Comparison of ENCODE assay signal across 22 mouse cellular contexts in the genomic region with DNA sequence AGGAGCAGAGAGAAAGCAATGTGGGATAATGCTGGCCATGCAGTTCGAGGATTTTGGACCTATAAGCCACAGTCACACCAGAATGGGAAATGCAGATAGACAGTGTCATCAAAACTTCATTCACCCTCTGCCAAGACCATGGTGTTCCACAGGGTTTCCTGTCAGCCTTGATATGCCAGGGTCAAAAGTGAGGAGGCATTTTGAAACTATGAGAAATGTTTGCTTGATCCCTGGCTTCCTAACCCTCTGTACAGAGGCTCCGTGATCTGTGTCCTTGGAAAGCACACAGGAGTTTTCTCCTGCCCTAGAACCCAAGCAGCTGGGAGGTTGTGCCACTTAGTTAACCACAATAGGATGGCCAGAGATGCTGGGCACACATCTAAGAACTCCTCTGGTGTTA. TPM values are rescaled to one million over a fixed set of nuclear protein-coding genes. Genes with fewer than 3 reads are reported as not detected.
DNase-seq lines count a peak whose midpoint lies in the region; ATAC-seq and TF ChIP-seq lines count a peak whose summit lies in the region.
"Had no signal": no experiment of that assay in that cellular context is flagged by ENCODE, and none has a peak within 500 bp of the region (broad histone marks: within the 10 kb centered on the region; RNA-seq: fewer than 3 reads in every experiment).

No protein-coding gene starts in this region.

- TF ChIP-seq EP300 in liver, postnatal 0 days (IDR thresholded peaks at IDR 0.05; ENCODE audit: low read depth), result peak; percentile 67

- H3K27ac ChIP-seq in liver, postnatal 0 days (ENCODE audit: low read depth), result no peak overlapping the region
- H3K27ac ChIP-seq in liver, embryonic 11.5 days (ENCODE audit: low read depth, low read length), result no peak overlapping the region
- peak overlapping the region; percentile 65; the same call in 1 of the 2 replicates for H3K27ac ChIP-seq in midbrain, embryonic 14.5 days (replicated peaks; ENCODE audit: low read depth, low read length)
- H3K27ac ChIP-seq in midbrain, embryonic 11.5 days (ENCODE audit: low read depth, low read length), result no peak overlapping the region
- H3K27ac ChIP-seq: embryonic facial prominence, embryonic 10.5 days; heart, adult 2 months; heart, embryonic 15.5 days; hindbrain, embryonic 15.5 days had no signal

- no peak overlapping the region for H3K4me3 ChIP-seq in liver, postnatal 0 days (ENCODE audit: low read depth, low read length)
- H3K4me3 ChIP-seq in liver, embryonic 11.5 days (ENCODE audit: low read depth, low read length), result no peak overlapping the region
- H3K4me3 ChIP-seq in midbrain, embryonic 14.5 days (replicated peaks; ENCODE audit: low read depth, low read length), result no peak overlapping the region
- no peak overlapping the region for H3K4me3 ChIP-seq in midbrain, embryonic 11.5 days (ENCODE audit: low read depth, low read length)
- H3K4me3 ChIP-seq: embryonic facial prominence, embryonic 10.5 days; forebrain, embryonic 13.5 days; heart, adult 2 months; heart, embryonic 15.5 days; hindbrain, embryonic 15.5 days had no signal

- peak; percentile 67 for DNase-seq in adrenal gland, adult 2 months
- no peak for DNase-seq in adrenal gland, postnatal 4 days (ENCODE audit: low spot score in 2 of 2)
- DNase-seq in liver, postnatal 0 days, result no peak
- no peak for DNase-seq in liver, embryonic 11.5 days (ENCODE audit: low spot score)
- no peak for DNase-seq in midbrain, embryonic 14.5 days
- DNase-seq in midbrain, embryonic 11.5 days (ENCODE audit: low spot score, missing footprints), result no peak
- peak; percentile 64 to 68 for DNase-seq in adrenal gland, postnatal 36 days
- DNase-seq in layer of hippocampus, adult 11-12 months (ENCODE audit: low spot score), result no peak
- DNase-seq: cerebellum, adult 18-20 months; cerebellum, adult 9-11 months; cerebellum, postnatal 36 days; forebrain, postnatal 0 days; gastrocnemius, postnatal 14 days; heart, adult 2 months; heart, postnatal 14 days had no signal

- H3K4me1 ChIP-seq in liver, postnatal 0 days (ENCODE audit: insufficient read depth), result peaks cover 6% of the 10 kb centered on the region
- no peaks in the 10 kb centered on the region for H3K4me1 ChIP-seq in liver, embryonic 11.5 days (replicated peaks; ENCODE audit: control insufficient read depth, insufficient read depth, low read length)
- H3K4me1 ChIP-seq in midbrain, embryonic 14.5 days (ENCODE audit: control insufficient read depth, insufficient read depth, low read length), result peaks cover 18% of the 10 kb centered on the region
- H3K4me1 ChIP-seq in midbrain, embryonic 11.5 days (ENCODE audit: control insufficient read depth, insufficient read depth, low read length), result peaks cover 8% of the 10 kb centered on the region; the same call in 1 of the 2 replicates

- H3K4me2 ChIP-seq in liver, postnatal 0 days (ENCODE audit: low read depth, low read length), result no peak overlapping the region
- H3K4me2 ChIP-seq in liver, embryonic 11.5 days, result no peak overlapping the region
- no peak overlapping the region for H3K4me2 ChIP-seq in midbrain, embryonic 14.5 days (ENCODE audit: low read length)
- no peak overlapping the region for H3K4me2 ChIP-seq in midbrain, embryonic 11.5 days
- H3K4me2 ChIP-seq: forebrain, embryonic 13.5 days; heart, embryonic 11.5 days; heart, embryonic 15.5 days; hindbrain, embryonic 15.5 days had no signal

- no peak for TF ChIP-seq CTCF in liver, postnatal 0 days (IDR thresholded peaks at IDR 0.05; ENCODE audit: low read depth)

- no peaks in the 10 kb centered on the region for H3K9me3 ChIP-seq in liver, postnatal 0 days (ENCODE audit: low read length)
- no peaks in the 10 kb centered on the region for H3K9me3 ChIP-seq in liver, embryonic 11.5 days (ENCODE audit: control insufficient read depth, low read length)
- H3K9me3 ChIP-seq in midbrain, embryonic 14.5 days (ENCODE audit: control insufficient read depth, low read length), result no peaks in the 10 kb centered on the region
- H3K9me3 ChIP-seq in midbrain, embryonic 11.5 days (ENCODE audit: control insufficient read depth, low read length), result no peaks in the 10 kb centered on the region
- H3K9me3 ChIP-seq: embryonic facial prominence, embryonic 10.5 days; forebrain, embryonic 13.5 days; heart, embryonic 15.5 days; hindbrain, embryonic 15.5 days had no signal

- ATAC-seq in liver, postnatal 0 days, result peak; percentile 48
- ATAC-seq in liver, embryonic 11.5 days (replicated peaks; ENCODE audit: low FRiP score), result no peak
- ATAC-seq in midbrain, embryonic 14.5 days (ENCODE audit: low FRiP score, low TSS enrichment), result no peak
- ATAC-seq in midbrain, embryonic 11.5 days (ENCODE audit: low FRiP score), result no peak
- ATAC-seq: forebrain, embryonic 13.5 days; forebrain, postnatal 0 days had no signal

- WGBS in liver, postnatal 0 days (ENCODE audit: insufficient replicate concordance), result 33% methylated on average over 2 of the region's 2 CpGs
- 64% methylated on average over 2 of the region's 2 CpGs for WGBS in liver, embryonic 11.5 days
- 91% methylated on average over 2 of the region's 2 CpGs for WGBS in midbrain, embryonic 14.5 days
- 73% methylated on average over 2 of the region's 2 CpGs for WGBS in midbrain, embryonic 11.5 days

- H3K9ac ChIP-seq in liver, postnatal 0 days (replicated peaks), result no peak overlapping the region
- H3K9ac ChIP-seq in liver, embryonic 11.5 days (ENCODE audit: low read depth, low read length), result no peak overlapping the region
- no peak overlapping the region for H3K9ac ChIP-seq in midbrain, embryonic 14.5 days (replicated peaks; ENCODE audit: low read length)
- no peak overlapping the region for H3K9ac ChIP-seq in midbrain, embryonic 11.5 days (ENCODE audit: low read length)
- H3K9ac ChIP-seq: forebrain, embryonic 13.5 days; forebrain, postnatal 0 days; heart, embryonic 15.5 days; hindbrain, embryonic 15.5 days had no signal

- no peaks in the 10 kb centered on the region for H3K36me3 ChIP-seq in liver, postnatal 0 days (replicated peaks; ENCODE audit: insufficient read depth, low read length)
- H3K36me3 ChIP-seq in liver, embryonic 11.5 days (ENCODE audit: control insufficient read depth, insufficient read depth, low read length), result no peaks in the 10 kb centered on the region
- H3K36me3 ChIP-seq in midbrain, embryonic 14.5 days (ENCODE audit: control insufficient read depth, insufficient read depth, low read length), result no peaks in the 10 kb centered on the region
- H3K36me3 ChIP-seq in midbrain, embryonic 11.5 days (ENCODE audit: control insufficient read depth, insufficient read depth, low read length), result no peaks in the 10 kb centered on the region
- H3K36me3 ChIP-seq: embryonic facial prominence, embryonic 10.5 days; heart, embryonic 15.5 days; hindbrain, embryonic 15.5 days had no signal

- H3K27me3 ChIP-seq in liver, postnatal 0 days (ENCODE audit: insufficient read depth, low read length), result no peaks in the 10 kb centered on the region
- H3K27me3 ChIP-seq in liver, embryonic 11.5 days (replicated peaks; ENCODE audit: control insufficient read depth, insufficient read depth, low read length), result no peaks in the 10 kb centered on the region
- H3K27me3 ChIP-seq in midbrain, embryonic 14.5 days (ENCODE audit: control insufficient read depth, insufficient read depth, low read length), result no peaks in the 10 kb centered on the region
- H3K27me3 ChIP-seq in midbrain, embryonic 11.5 days (ENCODE audit: control insufficient read depth, insufficient read depth, low read length), result no peaks in the 10 kb centered on the region
- H3K27me3 ChIP-seq: forebrain, embryonic 13.5 days; heart, embryonic 15.5 days; hindbrain, embryonic 15.5 days had no signal

RNA-seq across cellular contexts. Expression of gene Afdn, which starts 39.0 kb away (rescaled TPM):
- total RNA-seq in adrenal gland, adult 2 months (2021), result 10 to 100 TPM; 67.6 to 84.8 TPM
- polyA plus RNA-seq in adrenal gland, adult 2 months (2012; rRNA removed), result 18.9 and 19.5 TPM in 2 replicates
- total RNA-seq in adrenal gland, postnatal 4 days (2021), result 10 to 100 TPM; 90.3 to 96.9 TPM
- 20.6 and 25.0 TPM in 2 replicates for polyA plus RNA-seq in liver, postnatal 0 days (2015; fragmentation: Nextera tagmentation; extraction: Ambion mirVana)
- 34.3 and 34.6 TPM in 2 replicates for polyA plus RNA-seq in liver, embryonic 11.5 days (2014; fragmentation: Nextera tagmentation; extraction: Ambion mirVana)
- 171 and 190 TPM in 2 replicates for polyA plus RNA-seq in midbrain, embryonic 14.5 days (2014; fragmentation: Nextera tagmentation; extraction: Ambion mirVana)
- polyA plus RNA-seq in midbrain, embryonic 11.5 days (2014; fragmentation: Nextera tagmentation; extraction: Ambion mirVana), result 117 and 123 TPM in 2 replicates
- total RNA-seq in adrenal gland, postnatal 36 days (2021), result 100 to 1,000 TPM in 1 of 2 experiments, 10 to 100 TPM in 1; 67.3 to 109 TPM

RNA-seq across cellular contexts. Expression of gene Tcte2, which starts 40.3 kb away (rescaled TPM):
- total RNA-seq in adrenal gland, adult 2 months (2021), result 1 to 10 TPM; 3.4 to 5.7 TPM
- polyA plus RNA-seq in adrenal gland, adult 2 months (2012; rRNA removed), result 0.90 and 1.9 TPM in 2 replicates
- total RNA-seq in adrenal gland, postnatal 4 days (2021), result 1 to 10 TPM; 5.2 to 6.7 TPM
- 0.42 and 0.45 TPM in 2 replicates for polyA plus RNA-seq in liver, postnatal 0 days (2015; fragmentation: Nextera tagmentation; extraction: Ambion mirVana)
- polyA plus RNA-seq in liver, embryonic 11.5 days (2014; fragmentation: Nextera tagmentation; extraction: Ambion mirVana), result 1.2 and 1.4 TPM in 2 replicates
- polyA plus RNA-seq in midbrain, embryonic 14.5 days (2014; fragmentation: Nextera tagmentation; extraction: Ambion mirVana), result 23.0 and 31.0 TPM in 2 replicates
- 5.6 and 5.8 TPM in 2 replicates for polyA plus RNA-seq in midbrain, embryonic 11.5 days (2014; fragmentation: Nextera tagmentation; extraction: Ambion mirVana)
- 1 to 10 TPM; 3.0 to 5.5 TPM for total RNA-seq in adrenal gland, postnatal 36 days (2021)
- total RNA-seq: hematopoietic stem cell, adult 5-6 weeks; MEL had no signal

Comparison
In these comparisons a context has a peak if more than half of its experiments do, and no peak if none do; other contexts are left out.
1. DNase-seq: peak in adrenal gland, adult 2 months (single experiment) and adrenal gland, postnatal 36 days (2 of 2); none in adrenal gland, postnatal 4 days (0 of 2), liver, postnatal 0 days (single experiment), liver, embryonic 11.5 days (single experiment), midbrain, embryonic 14.5 days (single experiment), midbrain, embryonic 11.5 days (single experiment) and layer of hippocampus, adult 11-12 months (single experiment).